Comparison of ENCODE assay signal across 19 mouse cellular contexts in genomic region chr10:108929676-108930075, GRCm38 (mm10).
DNase-seq lines count a peak whose midpoint lies in the region; TF ChIP-seq lines count a peak whose summit lies in the region.
"Had no signal": no experiment of that assay in that cellular context is flagged by ENCODE, and none has a peak within 500 bp of the region (broad histone marks: within the 10 kb centered on the region; RNA-seq: fewer than 3 reads in every experiment).

No protein-coding gene starts in this region.

- DNase-seq in cerebellum, adult 2 months: peak; percentile 20 to 44
- no peak for DNase-seq in cerebellum, adult 11 months
- DNase-seq in layer of hippocampus, adult 9-10 months (ENCODE audit: low spot score): peak; percentile 11
- no peak for DNase-seq in layer of hippocampus, postnatal 25 days (ENCODE audit: extremely low spot score in 1 of 2, low spot score in 1 of 2)
- DNase-seq in right cerebral cortex, postnatal 36 days (ENCODE audit: low spot score in 2 of 2): peak; percentile 28 to 30
- no peak for DNase-seq in right cerebral cortex, postnatal 25 days
- DNase-seq in telencephalon, adult 2 months (ENCODE audit: low read depth, low spot score): peak; percentile 48
- no peak for DNase-seq in cerebellum, adult 9-11 months
- DNase-seq: adrenal gland, adult 8-10 months; gastrocnemius, postnatal 14 days; heart, adult 18-20 months; heart, postnatal 36 days; kidney, adult 11 months; liver, embryonic 13.5 days; thymus, postnatal 14 days had no signal

- TF ChIP-seq CTCF in cerebellum, adult 2 months (IDR thresholded peaks at IDR 0.05; ENCODE audit: borderline replicate concordance, insufficient read depth, low read depth, low read length): no peak

- no peaks in the 10 kb centered on the region for H3K27me3 ChIP-seq in cerebellum, adult 2 months (ENCODE audit: control insufficient read depth, insufficient read depth, low read length)
- H3K27me3 ChIP-seq: heart, embryonic 13.5 days; limb, embryonic 13.5 days; liver, embryonic 13.5 days; midbrain, embryonic 15.5 days had no signal

- H3K27ac ChIP-seq in cerebellum, adult 2 months (ENCODE audit: insufficient read depth, low read length): no peak overlapping the region
- H3K27ac ChIP-seq: heart, embryonic 13.5 days; limb, embryonic 13.5 days; liver, embryonic 13.5 days; midbrain, embryonic 15.5 days; stomach, postnatal 0 days had no signal

- peaks cover 6% of the 10 kb centered on the region for H3K4me1 ChIP-seq in cerebellum, adult 2 months (ENCODE audit: control insufficient read depth, insufficient read depth, low read length)
- H3K4me1 ChIP-seq: heart, embryonic 13.5 days; limb, embryonic 13.5 days; liver, embryonic 13.5 days; midbrain, embryonic 15.5 days had no signal

- H3K4me3 ChIP-seq in cerebellum, adult 2 months (replicated peaks; ENCODE audit: insufficient read depth, low read depth, low read length): no peak overlapping the region
- H3K4me3 ChIP-seq: heart, embryonic 13.5 days; limb, embryonic 13.5 days; liver, embryonic 13.5 days; midbrain, embryonic 15.5 days had no signal

- no peak for TF ChIP-seq POLR2A in cerebellum, adult 2 months (IDR thresholded peaks at IDR 0.05; ENCODE audit: borderline replicate concordance, insufficient read depth, low read length)

- 49% methylated on average over 6 of the region's 6 CpGs for WGBS in cerebellum, adult 2 months

Comparison
In these comparisons a context has a peak if more than half of its experiments do, and no peak if none do; other contexts are left out.
1. DNase-seq: peak in cerebellum, adult 2 months (2 of 2), layer of hippocampus, adult 9-10 months (single experiment), right cerebral cortex, postnatal 36 days (2 of 2) and telencephalon, adult 2 months (single experiment); none in cerebellum, adult 11 months (single experiment), layer of hippocampus, postnatal 25 days (0 of 2), right cerebral cortex, postnatal 25 days (single experiment) and cerebellum, adult 9-11 months (single experiment).